Mouse (Mus musculus) thymus, postnatal 10 days (tissue): ENCODE data around the gene Rrp1.
A peak's percentile ranks its signal among the peaks of the same experiment; 100 is the strongest.
"Not testable (repeated sequence)": the region's sequence is repeated elsewhere in the genome, so short reads cannot be mapped to it uniquely, and the experiment has no call there.

Source experiments
- DNase-seq, 2 experiments: peaks; one replicate each; pipeline ENCODE4 v3.0.0; 2021; ENCODE audit warnings: low spot score in 2 of 2

Gene Rrp1

GRCm38 (mm10) chr10:78425181-78426041 is 12.6 kb upstream of the Rrp1 start, which contains the start of gene Cstb:
Cstb (plus strand) TSS chr10:78425669.
- peak; percentile 78 to 87 for DNase-seq

- no peak for DNase-seq
Observed at GRCm38 (mm10) chr10:78422614-78423013, 9.8 kb upstream of the Rrp1 start.

GRCm38 (mm10) chr10:78420929-78421328 is 8.1 kb upstream of the Rrp1 start:
- DNase-seq: no peak

- no peak for DNase-seq
Observed at GRCm38 (mm10) chr10:78418791-78419190, 5.9 kb upstream of the Rrp1 start.

GRCm38 (mm10) chr10:78417888-78418287 is 5.0 kb upstream of the Rrp1 start:
- no peak for DNase-seq

- not testable (repeated sequence) for DNase-seq
Observed at GRCm38 (mm10) chr10:78414936-78415335, 2.1 kb upstream of the Rrp1 start.

GRCm38 (mm10) chr10:78413152-78413520 is 293 bp upstream of the Rrp1 start:
- DNase-seq: no peak

GRCm38 (mm10) chr10:78411851-78412250 is 992 bp downstream of the Rrp1 start:
- no peak for DNase-seq

- DNase-seq: no peak
Observed at GRCm38 (mm10) chr10:78409035-78409788, 3.6 kb downstream of the Rrp1 start.

- no peak for DNase-seq
Observed at GRCm38 (mm10) chr10:78407132-78407531, 5.7 kb downstream of the Rrp1 start.

GRCm38 (mm10) chr10:78406152-78406551 is 6.7 kb downstream of the Rrp1 start:
- no peak for DNase-seq

GRCm38 (mm10) chr10:78402301-78402922 is 10.4 kb downstream of the Rrp1 start:
- DNase-seq: no peak

- DNase-seq: no peak
Observed at GRCm38 (mm10) chr10:78401127-78401526, 11.7 kb downstream of the Rrp1 start.

GRCm38 (mm10) chr10:78399090-78399657 is 13.7 kb downstream of the Rrp1 start:
- peak; percentile 28 to 34 for DNase-seq

GRCm38 (mm10) chr10:78396625-78396885 is 16.3 kb downstream of the Rrp1 start:
- no peak for DNase-seq

GRCm38 (mm10) chr10:78395819-78396624 is 16.8 kb downstream of the Rrp1 start:
- peak; percentile 76 to 95 for DNase-seq

- no peak for DNase-seq
Observed at GRCm38 (mm10) chr10:78395377-78395776, 17.5 kb downstream of the Rrp1 start.

GRCm38 (mm10) chr10:78392072-78392471 is 20.8 kb downstream of the Rrp1 start:
- peak; percentile 53 to 80 for DNase-seq

GRCm38 (mm10) chr10:78390982-78391470 is 21.8 kb downstream of the Rrp1 start:
- no peak for DNase-seq

GRCm38 (mm10) chr10:78388216-78388980 is 24.4 kb downstream of the Rrp1 start:
- no peak for DNase-seq
